8 mouse cellular contexts compared by ENCODE assay signal in the genomic region with DNA sequence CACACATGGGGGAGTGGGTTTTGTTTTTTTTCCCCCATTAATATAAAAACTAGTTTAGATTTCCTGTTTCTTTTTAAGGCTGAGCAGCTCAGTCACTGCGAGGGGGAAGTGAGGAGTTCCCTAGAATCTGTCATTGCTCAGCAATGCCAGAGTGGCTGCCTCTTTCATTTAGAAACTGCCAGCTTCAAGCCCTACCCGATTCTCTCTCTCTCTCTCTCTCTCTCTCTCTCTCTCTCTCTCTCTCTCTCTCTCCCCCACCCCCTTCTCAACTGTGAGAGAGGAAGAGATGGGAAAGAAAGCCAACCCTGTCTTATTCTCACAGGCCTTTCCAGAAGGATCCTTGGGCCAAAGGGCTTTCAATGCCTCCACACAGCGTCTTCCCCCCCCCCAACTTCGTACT. TPM values are rescaled to one million over a fixed set of nuclear protein-coding genes. Genes with fewer than 3 reads are reported as not detected.
A peak's percentile ranks its signal among the peaks of the same experiment; 100 is the strongest.
DNase-seq lines count a peak whose midpoint lies in the region; ATAC-seq and TF ChIP-seq lines count a peak whose summit lies in the region.

No protein-coding gene starts in this region.

- no peak for TF ChIP-seq CTCF in MEL (IDR thresholded peaks at IDR 0.05 in 2 of 3, conservative IDR thresholded peaks at IDR 0.05 in 1 of 3; ENCODE audit: control insufficient read depth in 1 of 3, insufficient read depth in 1 of 3, low read depth in 2 of 3, low read length in 3 of 3, poor library complexity in 1 of 3, severe bottlenecking in 1 of 3)

- peak overlapping the region; percentile 79 for H3K4me3 ChIP-seq in heart, embryonic 15.5 days
- H3K4me3 ChIP-seq in MEL (ENCODE audit: control insufficient read depth in 1 of 2, insufficient read depth in 1 of 2, low read depth in 2 of 2, low read length in 2 of 2) (peak overlapping the region; percentile 62 to 99), macrophage (ENCODE audit: inconsistent target) (peak overlapping the region; percentile 89)

- H3K27me3 ChIP-seq in heart, embryonic 15.5 days: no peaks in the 10 kb centered on the region
- no peaks in the 10 kb centered on the region for H3K27me3 ChIP-seq in MEL (ENCODE audit: control insufficient read depth in 1 of 2, insufficient read depth in 2 of 2, low read length in 2 of 2)

- H3K9me3 ChIP-seq in heart, embryonic 15.5 days (replicated peaks): no peaks in the 10 kb centered on the region
- H3K9me3 ChIP-seq in MEL (replicated peaks; ENCODE audit: insufficient read depth, low read length): no peaks in the 10 kb centered on the region

- no peak overlapping the region; the same call in 1 of the 2 replicates for H3K9ac ChIP-seq in heart, embryonic 15.5 days
- peak overlapping the region; percentile 68 for H3K9ac ChIP-seq in MEL (ENCODE audit: control insufficient read depth, low read depth, low read length, poor library complexity, severe bottlenecking)

- TF ChIP-seq POLR2A in MEL (IDR thresholded peaks at IDR 0.05; ENCODE audit: control insufficient read depth in 1 of 2, insufficient read depth in 1 of 2, low read depth in 1 of 2, low read length in 2 of 2, poor library complexity in 1 of 2): no peak

- peaks cover 12% of the 10 kb centered on the region for H3K4me1 ChIP-seq in heart, embryonic 15.5 days (replicated peaks)
- H3K4me1 ChIP-seq in MEL (ENCODE audit: control insufficient read depth in 1 of 2, insufficient read depth in 2 of 2, low read length in 2 of 2): peaks cover 7 to 22% of the 10 kb centered on the region in 2 experiments

- TF ChIP-seq EP300 in MEL (IDR thresholded peaks at IDR 0.05; ENCODE audit: low read depth in 1 of 2, low read length in 2 of 2): no peak; a peak in 1 of 4 replicates

- H3K36me3 ChIP-seq in heart, embryonic 15.5 days: no peaks in the 10 kb centered on the region
- H3K36me3 ChIP-seq in MEL (ENCODE audit: control insufficient read depth in 1 of 2, insufficient read depth in 2 of 2, low read length in 2 of 2): peaks cover 0 to 12% of the 10 kb centered on the region in 2 experiments; a peak in 2 of 4 replicates
- H3K36me3 ChIP-seq in macrophage (ENCODE audit: inconsistent target): peaks cover 4% of the 10 kb centered on the region

- no peak for DNase-seq in heart, adult 9 months (ENCODE audit: low spot score in 2 of 2)
- DNase-seq in MEL (ENCODE audit: low read depth, low spot score): peak; percentile 74
- peak; percentile 12 for DNase-seq in forelimb bud, embryonic 11.5 days (ENCODE audit: low read depth, low spot score)
- DNase-seq in ovary, adult 18-20 months (ENCODE audit: low spot score): no peak
- DNase-seq in layer of hippocampus, postnatal 10 days (ENCODE audit: low spot score in 2 of 2): no peak

- peak overlapping the region; percentile 90 for H3K4me2 ChIP-seq in heart, embryonic 15.5 days

- H3K27ac ChIP-seq in heart, embryonic 15.5 days: peak overlapping the region; percentile 41; the same call in 1 of the 2 replicates
- H3K27ac ChIP-seq in MEL (ENCODE audit: control insufficient read depth, low read depth, low read length) (peak overlapping the region; percentile 87), macrophage (peak overlapping the region; percentile 87)

- no peak for TF ChIP-seq RAD21 in MEL (IDR thresholded peaks at IDR 0.05; ENCODE audit: low read depth, low read length)

- peaks cover 7% of the 10 kb centered on the region for H3K79me2 ChIP-seq in MEL (ENCODE audit: control insufficient read depth, insufficient read depth, low read length, poor library complexity)
- H3K79me2 ChIP-seq in macrophage (ENCODE audit: inconsistent target): peaks cover 58% of the 10 kb centered on the region

- WGBS in heart, embryonic 15.5 days: 3% methylated on average over 4 of the region's 4 CpGs
- 17% methylated on average over 1 of the region's 4 CpGs for WGBS in macrophage (ENCODE audit: missing documents)

- ATAC-seq in heart, embryonic 15.5 days (replicated peaks; ENCODE audit: insufficient number of reproducible peaks, insufficient read depth, low FRiP score, low read depth): no peak
- ATAC-seq in monocyte, adult 5-6 weeks (replicated peaks; ENCODE audit: insufficient number of reproducible peaks, low FRiP score, low TSS enrichment, poor library complexity, severe bottlenecking): no peak

TF ChIP-seq in MEL, 35 proteins besides CTCF, POLR2A, EP300 and RAD21:
- no peak for TF ChIP-seq TAL1 (IDR thresholded peaks at IDR 0.05; ENCODE audit: low read length)
- 0 out of 2 replicates have a peak, but pooled peaks have one; percentile 10 for TF ChIP-seq MAX (IDR thresholded peaks at IDR 0.05; ENCODE audit: low read length)
- TF ChIP-seq TBP (IDR thresholded peaks at IDR 0.05; ENCODE audit: low read depth, low read length): no peak
- 0 out of 2 replicates have a peak, but pooled peaks have one; percentile 10 for TF ChIP-seq ELF1 (IDR thresholded peaks at IDR 0.05; ENCODE audit: low read depth, low read length)
- TF ChIP-seq JUND (IDR thresholded peaks at IDR 0.05; ENCODE audit: low read depth, low read length): peak; percentile 96
- TF ChIP-seq NRF1 (IDR thresholded peaks at IDR 0.05; ENCODE audit: insufficient read depth, low read depth, low read length, poor library complexity, severe bottlenecking): 0 out of 2 replicates have a peak, but pooled peaks have one; percentile 11
- TF ChIP-seq MAZ (IDR thresholded peaks at IDR 0.05; ENCODE audit: low read depth, low read length): peak; percentile 39; the same call in 1 of the 2 replicates
- 0 out of 2 replicates have a peak, but pooled peaks have one; percentile 13 for TF ChIP-seq MAFK (IDR thresholded peaks at IDR 0.05; ENCODE audit: borderline replicate concordance, low read depth, low read length)
- TF ChIP-seq SIN3A (IDR thresholded peaks at IDR 0.05; ENCODE audit: low read length): peak; percentile 33; the same call in 1 of the 2 replicates
- no peak for TF ChIP-seq ZMIZ1 (IDR thresholded peaks at IDR 0.05; ENCODE audit: low read depth, low read length)
- TF ChIP-seq GABPA (IDR thresholded peaks at IDR 0.05; ENCODE audit: low read depth, low read length): no peak

RNA-seq across cellular contexts. Expression of a gene that starts 1.3 kb away (rescaled TPM):
- polyA plus RNA-seq in heart, embryonic 15.5 days (2015; fragmentation: Nextera tagmentation; extraction: Ambion mirVana): 6.1 and 10.9 TPM in 2 replicates
- total RNA-seq in MEL (2012; rRNA removed): 8.0 and 8.5 TPM in 2 replicates
- polyA plus RNA-seq in MEL (2012; ENCODE audit: insufficient read depth in 1 of 2, insufficient read length in 2 of 2, low read depth in 1 of 2, low replicate concordance in 2 of 2, missing spikeins in 1 of 2) (10 to 100 TPM; 15.8 to 33.1 TPM), macrophage (2018) (51.9 to 91.8 TPM (median 63.2 TPM) in 3 replicates)
- total RNA-seq in macrophage (2018; cell fraction: chromatin; rRNA removed): 100 to 1,000 TPM; 118 to 441 (median 223) TPM
- 100 to 1,000 TPM in 13 of 26 experiments, 10 to 100 TPM in 13; 69.1 to 196 (median 100) TPM for total RNA-seq in macrophage (2018; cell fraction: cytosol; rRNA removed)
- total RNA-seq in macrophage (2018; cell fraction: nucleus; rRNA removed): 100 to 1,000 TPM in 22 of 26 experiments, 10 to 100 TPM in 4; 83.5 to 258 (median 137) TPM
- 10 to 100 TPM; 76.6 to 86.9 TPM for total RNA-seq in layer of hippocampus, postnatal 10 days (2021)
- total RNA-seq in monocyte, adult 5-6 weeks (2017): 118 to 236 TPM (median 124 TPM) in 3 replicates

Comparison
In these comparisons a context has a peak if more than half of its experiments do, and no peak if none do; other contexts are left out.
1. DNase-seq: peak in MEL (single experiment) and forelimb bud, embryonic 11.5 days (single experiment); none in heart, adult 9 months (0 of 2), ovary, adult 18-20 months (single experiment) and layer of hippocampus, postnatal 10 days (0 of 2).
2. Peak in every context shown above with its lines, with median percentiles within 50 percentile points of each other: H3K27ac ChIP-seq and H3K4me3 ChIP-seq.